Mouse (Mus musculus): ENCODE data around the gene Zcchc8.

- TF ChIP-seq CTCF (IDR thresholded peaks at IDR 0.05; ENCODE audit: extremely low read depth, insufficient read length, insufficient replicate concordance, low read depth, low read length) = no peak
- TF ChIP-seq POLR2A (IDR thresholded peaks at IDR 0.05; ENCODE audit: low read depth, low read length) = no peak
These were observed 10.1 kb upstream of the Zcchc8 start for GRCm38 (mm10) chr5:123730981-123731380.
